Mouse (Mus musculus) central nervous system, embryonic 14 days (tissue): ENCODE measurements around the gene Pkd1. TPM values are rescaled to one million over a fixed set of nuclear protein-coding genes. Genes with fewer than 3 reads are reported as not detected.

Experiments used
- polyA plus RNA-seq: library from polyadenylated mRNA; depleted of rRNA; stranded (reverse); fragments of >200 nt; gene quantifications from 2 replicates; pipeline ENCODE4 v1.2.3, GENCODE M21; 2012; rRNA removed

The Pkd1 gene
- 60.4 and 62.9 TPM in 2 replicates for polyA plus RNA-seq

GRCm38 (mm10) chr17:24549618-24550415, at the start of gene Pkd1:
TSS of gene Pkd1 (plus strand) at chr17:24549834.

GRCm38 (mm10) chr17:24527723-24528559, 21.7 kb upstream of the Pkd1 start, which contains the start of gene Traf7:
TSS of gene Traf7 (minus strand) at chr17:24527938.

DNA sequence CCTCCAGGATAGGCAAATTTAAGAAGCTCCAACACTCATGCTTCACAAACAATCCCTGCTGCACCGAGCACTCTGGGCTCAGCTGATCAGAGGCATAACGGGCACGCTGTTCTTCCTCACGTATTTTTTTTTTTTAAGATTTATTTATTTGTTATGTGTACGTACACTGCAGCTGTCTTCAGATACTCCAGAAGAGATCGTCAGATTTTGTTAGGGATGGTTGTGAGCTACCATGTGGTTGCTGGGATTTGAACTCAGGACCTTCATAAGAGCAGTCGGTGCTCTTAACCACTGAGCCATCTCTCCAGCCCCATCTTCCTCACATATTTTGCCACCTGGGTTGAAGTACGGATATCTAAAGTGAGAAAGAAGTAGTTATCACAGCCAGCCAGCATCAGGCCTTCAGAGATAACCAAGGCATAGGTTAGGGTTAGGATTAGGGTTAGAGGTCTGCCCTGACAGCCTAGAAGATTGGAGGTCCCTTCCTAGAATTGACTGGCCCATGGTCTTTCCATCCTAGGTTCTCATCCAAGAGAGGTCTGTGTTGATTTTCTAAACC, 15.4 kb upstream of the Pkd1 start, which contains the start of gene Rab26:
Rab26 (minus strand) TSS at position 51 of the 559 bp plus-strand sequence.

DNA sequence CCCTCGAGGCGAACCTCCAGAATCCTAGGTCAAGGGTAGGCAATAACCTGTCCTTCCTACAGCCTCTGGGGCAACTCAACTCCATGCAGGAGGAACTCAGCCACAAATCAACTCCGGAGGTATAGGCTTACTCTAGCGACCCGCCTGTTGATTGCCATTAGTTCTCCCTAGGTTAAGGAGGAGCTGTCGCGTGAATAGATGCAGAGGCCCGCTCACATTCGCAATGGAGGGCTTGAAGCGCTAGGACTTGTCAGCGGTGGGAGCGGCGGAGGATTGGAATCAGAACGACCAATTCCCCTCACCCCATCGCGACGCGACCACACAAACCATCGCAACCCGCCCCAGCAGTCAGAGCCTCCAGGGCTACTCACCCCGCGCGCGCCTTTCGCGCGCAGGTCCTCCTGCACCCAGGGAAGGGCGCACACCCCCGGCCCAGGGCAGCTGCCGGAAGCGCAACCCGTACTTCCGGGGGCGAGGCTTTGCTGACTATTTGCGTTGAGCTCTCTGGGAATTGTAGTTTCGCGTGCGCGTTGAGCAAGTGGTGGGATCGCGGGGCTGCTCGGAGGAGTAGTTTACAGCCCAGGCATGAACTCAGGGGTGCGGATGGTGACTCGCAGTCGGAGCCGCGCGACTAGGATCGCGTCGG, 82.7 kb downstream of the Pkd1 start, which contains the start of the genes Tsc2 and Nthl1:
Tsc2 (minus strand) TSS at position 464 of the 646 bp plus-strand sequence.
Nthl1 (plus strand) TSS at position 514 of the 646 bp plus-strand sequence.

Other genes starting within 250 kb of the Pkd1 start
- 0.33 TPM in 2 replicates for gene Abca17, start 198.8 kb upstream of the Pkd1 start, polyA plus RNA-seq
- 33.8 and 34.2 TPM in 2 replicates for gene Abca3, start 197.9 kb upstream of the Pkd1 start, polyA plus RNA-seq
- gene Rnps1, start 135.3 kb upstream of the Pkd1 start, polyA plus RNA-seq = 392 and 424 TPM in 2 replicates
- gene Eci1, start 123.2 kb upstream of the Pkd1 start, polyA plus RNA-seq = 31.1 and 38.3 TPM in 2 replicates
- 26.4 and 29.0 TPM in 2 replicates for gene Dnase1l2, start 106.7 kb upstream of the Pkd1 start, polyA plus RNA-seq
- gene E4f1, start 79.5 kb upstream of the Pkd1 start, polyA plus RNA-seq = 82.5 and 89.4 TPM in 2 replicates
- gene Pgp, start 79.4 kb upstream of the Pkd1 start, polyA plus RNA-seq = 43.4 and 44.6 TPM in 2 replicates
- gene Bricd5, start 76.0 kb upstream of the Pkd1 start, polyA plus RNA-seq = 0.43 and 1.0 TPM in 2 replicates
- gene Mlst8, start 70.8 kb upstream of the Pkd1 start, polyA plus RNA-seq = 51.2 and 55.8 TPM in 2 replicates
- gene Caskin1, start 61.2 kb upstream of the Pkd1 start, polyA plus RNA-seq = 93.1 and 111 TPM in 2 replicates
- gene Traf7, start 21.9 kb upstream of the Pkd1 start, polyA plus RNA-seq = 333 and 335 TPM in 2 replicates
- 4.1 and 5.0 TPM in 2 replicates for gene Rab26, start 15.6 kb upstream of the Pkd1 start, polyA plus RNA-seq
- gene Tsc2, start 82.8 kb downstream of the Pkd1 start, polyA plus RNA-seq = 175 and 176 TPM in 2 replicates
- gene Nthl1, start 82.8 kb downstream of the Pkd1 start, polyA plus RNA-seq = 16.0 and 16.5 TPM in 2 replicates
- 27.3 and 36.1 TPM in 2 replicates for gene Slc9a3r2, start 100.5 kb downstream of the Pkd1 start, polyA plus RNA-seq
- 0.16 and 0.29 TPM in 2 replicates for gene Npw, start 108.6 kb downstream of the Pkd1 start, polyA plus RNA-seq
- 85.5 and 87.5 TPM in 2 replicates for gene Zfp598, start 119.9 kb downstream of the Pkd1 start, polyA plus RNA-seq
- 58.6 and 60.6 TPM in 2 replicates for gene Syngr3, start 140.1 kb downstream of the Pkd1 start, polyA plus RNA-seq
- 31.7 and 33.2 TPM in 2 replicates for gene Gfer, start 146.3 kb downstream of the Pkd1 start, polyA plus RNA-seq
- gene Noxo1, start 146.4 kb downstream of the Pkd1 start, polyA plus RNA-seq = 9.5 and 9.7 TPM in 2 replicates
- gene Tbl3, start 157.8 kb downstream of the Pkd1 start, polyA plus RNA-seq = 71.6 and 77.7 TPM in 2 replicates
- gene Rnf151, start 168.2 kb downstream of the Pkd1 start, polyA plus RNA-seq = 0.36 TPM in 2 replicates
- 1,943 and 2,057 TPM in 2 replicates for gene Rps2, start 168.3 kb downstream of the Pkd1 start, polyA plus RNA-seq
- 219 and 243 TPM in 2 replicates for gene Ndufb10, start 174.6 kb downstream of the Pkd1 start, polyA plus RNA-seq
- 0.08 and 0.10 TPM in 2 replicates for gene Rpl3l, start 178.0 kb downstream of the Pkd1 start, polyA plus RNA-seq
- 36.8 and 38.8 TPM in 2 replicates for gene Msrb1, start 186.8 kb downstream of the Pkd1 start, polyA plus RNA-seq
- gene Hs3st6, start 203.2 kb downstream of the Pkd1 start, polyA plus RNA-seq = 0.28 and 1.5 TPM in 2 replicates